Mouse (Mus musculus) A20 (cell line): Measurements from ENCODE around the gene Stx1b.
"Not testable (repeated sequence)": the region's sequence is repeated elsewhere in the genome, so short reads cannot be mapped to it uniquely, and the experiment has no call there.

Experiments used
- DNase-seq: peaks from one replicate; pipeline ENCODE4 v3.0.0-alpha.2; 2011; ENCODE audit warnings: low read depth, low spot score

Stx1b gene

GRCm38 (mm10) chr7:127824176-127824871 lies at the start of gene Stx1b, which contains the start of gene Stx4a:
TSS of gene Stx1b (minus strand) at chr7:127824549.
TSS of gene Stx4a (plus strand) at chr7:127824294.
- DNase-seq: no peak

- peak; percentile 44 for DNase-seq
Observed at GRCm38 (mm10) chr7:127870136-127870821, 45.9 kb upstream of the Stx1b start.

- no peak for DNase-seq
Observed at GRCm38 (mm10) chr7:127869149-127869810, 44.9 kb upstream of the Stx1b start.

GRCm38 (mm10) chr7:127867641-127868040 lies 43.3 kb upstream of the Stx1b start:
- no peak for DNase-seq

GRCm38 (mm10) chr7:127866434-127866833 lies 42.1 kb upstream of the Stx1b start:
- DNase-seq: no peak

- DNase-seq: no peak
Observed at GRCm38 (mm10) chr7:127858258-127858657, 33.9 kb upstream of the Stx1b start.

- DNase-seq: no peak
Observed at GRCm38 (mm10) chr7:127850906-127851305, 26.6 kb upstream of the Stx1b start.

GRCm38 (mm10) chr7:127849973-127850875 lies 25.9 kb upstream of the Stx1b start:
- no peak for DNase-seq

GRCm38 (mm10) chr7:127842001-127842718 lies 17.8 kb upstream of the Stx1b start:
- DNase-seq: peak; percentile 89

- peak; percentile 96 for DNase-seq
Observed at GRCm38 (mm10) chr7:127841340-127842000, 17.1 kb upstream of the Stx1b start.

GRCm38 (mm10) chr7:127840886-127841285 lies 16.5 kb upstream of the Stx1b start:
- DNase-seq: no peak

- DNase-seq: peak; percentile 50
Observed at GRCm38 (mm10) chr7:127840031-127840430, 15.7 kb upstream of the Stx1b start.

GRCm38 (mm10) chr7:127837878-127838277 lies 13.5 kb upstream of the Stx1b start:
- DNase-seq: not testable (repeated sequence)

GRCm38 (mm10) chr7:127837473-127837872 lies 13.1 kb upstream of the Stx1b start:
- no peak for DNase-seq

- no peak for DNase-seq
Observed at GRCm38 (mm10) chr7:127835550-127835949, 11.2 kb upstream of the Stx1b start.

GRCm38 (mm10) chr7:127823236-127824171 lies 845 bp downstream of the Stx1b start:
- no peak for DNase-seq

GRCm38 (mm10) chr7:127822494-127822893 lies 1.9 kb downstream of the Stx1b start:
- DNase-seq: no peak

- DNase-seq: no peak
Observed at GRCm38 (mm10) chr7:127820836-127821509, 3.4 kb downstream of the Stx1b start.

GRCm38 (mm10) chr7:127817776-127818175 lies 6.6 kb downstream of the Stx1b start:
- DNase-seq: no peak
